Mouse (Mus musculus) neural tube, embryonic 12.5 days (tissue): ENCODE measurements around the gene Arfgef2. TPM values are rescaled to one million over a fixed set of nuclear protein-coding genes. Genes with fewer than 3 reads are reported as not detected.

Experiments
- ATAC-seq: fragments of 200-750 bp; cut with Nextera tagmentation; 2 replicates; pipeline ENCODE4 v1.8.0; 2017; ENCODE audit warnings: low read depth, mild to moderate bottlenecking, moderate TSS enrichment, moderate library complexity; ENCODE audit not compliant: low FRiP score
- H3K27ac ChIP-seq: fragments of 300-500 bp; sonication (generic); 2 replicates; pipeline ENCODE4 v1.5.1; 2016
- H3K27me3 ChIP-seq: fragments of 300-500 bp; sonication (generic); replicated peaks from 2 replicates; pipeline ENCODE4 v1.6.1; 2016; ENCODE audit warnings: mild to moderate bottlenecking
- H3K36me3 ChIP-seq: fragments of 300-500 bp; sonication (generic); 2 replicates; pipeline ENCODE4 v1.6.1; 2016; ENCODE audit warnings: mild to moderate bottlenecking
- H3K4me1 ChIP-seq: fragments of 300-500 bp; sonication (generic); 2 replicates; pipeline ENCODE4 v1.6.1; 2016
- H3K4me2 ChIP-seq: fragments of 300-500 bp; sonication (generic); replicated peaks from 2 replicates; pipeline ENCODE4 v1.6.1; 2016; ENCODE audit warnings: mild to moderate bottlenecking
- H3K4me3 ChIP-seq: fragments of 300-500 bp; sonication (generic); 2 replicates; pipeline ENCODE4 v1.5.1; 2016
- H3K9ac ChIP-seq: fragments of 300-500 bp; sonication (generic); 2 replicates; pipeline ENCODE4 v1.6.1; 2016; ENCODE audit warnings: mild to moderate bottlenecking
- H3K9me3 ChIP-seq: fragments of 300-500 bp; sonication (generic); 2 replicates; pipeline ENCODE4 v1.6.1; 2016; ENCODE audit warnings: mild to moderate bottlenecking
- WGBS: fragments of 180-500 bp; shearing (Covaris S2); methylation state at CpG from one replicate; pipeline ENCODE4 v1.1.7; 2016; 5-methylcytosine and 5-hydroxymethylcytosine counted together
- polyA plus RNA-seq: library from polyadenylated mRNA; unstranded; fragments of >200 nt; fragmentation: Nextera tagmentation; extraction: Ambion mirVana; gene quantifications from 2 replicates; pipeline ENCODE4 v1.2.1, GENCODE M21; 2016

Arfgef2 gene
- polyA plus RNA-seq, 1 experiment from 2014 or later, result 5.7 TPM

DNA sequence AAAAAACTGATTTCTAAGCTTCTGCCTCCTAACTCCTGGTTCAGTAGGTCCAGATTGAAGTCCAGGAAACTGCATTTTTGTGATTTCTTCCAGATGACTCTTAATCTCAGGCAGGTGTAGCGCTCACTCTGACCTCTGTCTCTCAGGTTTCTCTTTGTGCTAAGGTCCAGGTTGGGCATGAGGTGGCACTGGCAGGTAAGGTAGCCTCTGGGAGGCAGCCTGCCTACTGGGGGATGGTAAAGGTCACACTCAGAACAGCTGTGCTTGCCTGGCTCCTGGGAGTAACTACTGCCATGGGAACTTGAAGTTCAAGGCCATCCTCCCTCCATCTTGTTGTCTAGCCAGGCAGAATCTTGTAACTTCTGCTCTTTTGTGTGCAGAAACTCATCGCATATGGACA lies 28.7 kb downstream of the Arfgef2 start:
- Histone ChIP-seq H3K4me1 (no peaks in the 10 kb centered on the region), H3K27ac (no peak overlapping the region), H3K4me3 (no peak overlapping the region), H3K9ac (no peak overlapping the region), H3K9me3 (no peaks in the 10 kb centered on the region), H3K36me3 (peaks cover 5% of the 10 kb centered on the region; the same call in 1 of the 2 replicates), H3K4me2 (no peak overlapping the region), H3K27me3 (no peaks in the 10 kb centered on the region)
- no peak for ATAC-seq
- 96% methylated on average over 2 of the region's 2 CpGs for WGBS

DNA sequence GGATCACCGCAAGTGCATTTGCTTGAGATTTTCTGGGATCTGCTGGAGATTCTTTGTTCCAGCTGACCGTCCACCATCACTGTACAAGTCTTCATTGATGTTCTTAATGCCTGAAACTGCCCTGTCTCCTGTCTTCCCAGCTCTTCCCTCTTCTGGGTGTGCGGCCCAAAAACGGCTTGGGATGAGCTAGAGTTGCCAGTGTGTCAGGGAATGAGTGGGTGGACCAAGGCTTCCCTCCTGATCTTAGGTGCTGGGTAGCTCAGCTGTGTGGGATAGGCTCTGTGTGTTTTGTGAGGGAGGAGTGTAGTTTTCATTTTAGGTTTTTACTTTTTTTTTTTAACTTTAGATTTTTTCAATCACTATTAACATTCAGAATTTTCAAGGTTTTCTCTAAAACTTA lies 29.4 kb downstream of the Arfgef2 start:
- no peaks in the 10 kb centered on the region for H3K27me3 ChIP-seq
- no peaks in the 10 kb centered on the region for H3K4me1 ChIP-seq
- H3K9ac ChIP-seq, result no peak overlapping the region
- ATAC-seq, result no peak
- WGBS, result 88% methylated on average over 4 of the region's 4 CpGs
- H3K27ac ChIP-seq, result no peak overlapping the region
- H3K9me3 ChIP-seq, result no peaks in the 10 kb centered on the region
- no peak overlapping the region for H3K4me3 ChIP-seq
- no peak overlapping the region for H3K4me2 ChIP-seq
- peaks cover 5% of the 10 kb centered on the region; the same call in 1 of the 2 replicates for H3K36me3 ChIP-seq

DNA sequence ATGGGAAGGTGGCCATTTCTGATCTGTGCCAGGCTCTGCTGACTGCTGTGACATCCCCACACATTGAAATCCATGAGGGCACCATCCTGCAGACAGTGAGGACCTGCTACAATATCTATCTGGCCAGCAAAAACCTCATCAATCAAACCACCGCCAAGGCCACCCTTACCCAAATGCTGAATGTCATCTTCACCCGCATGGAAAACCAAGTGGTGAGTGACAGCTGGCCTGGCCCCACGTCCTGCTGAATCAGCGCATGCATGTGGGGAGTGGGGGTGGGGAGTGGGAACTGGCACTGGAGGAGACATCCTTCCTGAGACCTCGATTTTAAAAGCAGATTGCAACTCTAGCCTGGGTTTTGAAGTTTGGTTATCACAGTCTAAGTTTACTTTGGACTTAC lies 30.2 kb downstream of the Arfgef2 start:
- Histone ChIP-seq H3K27me3 (no peaks in the 10 kb centered on the region), H3K9me3 (no peaks in the 10 kb centered on the region), H3K4me1 (no peaks in the 10 kb centered on the region), H3K4me2 (no peak overlapping the region), H3K36me3 (peaks cover 7% of the 10 kb centered on the region), H3K9ac (no peak overlapping the region), H3K4me3 (no peak overlapping the region), H3K27ac (no peak overlapping the region)
- 88% methylated on average over 5 of the region's 5 CpGs for WGBS
- ATAC-seq, result no peak

DNA sequence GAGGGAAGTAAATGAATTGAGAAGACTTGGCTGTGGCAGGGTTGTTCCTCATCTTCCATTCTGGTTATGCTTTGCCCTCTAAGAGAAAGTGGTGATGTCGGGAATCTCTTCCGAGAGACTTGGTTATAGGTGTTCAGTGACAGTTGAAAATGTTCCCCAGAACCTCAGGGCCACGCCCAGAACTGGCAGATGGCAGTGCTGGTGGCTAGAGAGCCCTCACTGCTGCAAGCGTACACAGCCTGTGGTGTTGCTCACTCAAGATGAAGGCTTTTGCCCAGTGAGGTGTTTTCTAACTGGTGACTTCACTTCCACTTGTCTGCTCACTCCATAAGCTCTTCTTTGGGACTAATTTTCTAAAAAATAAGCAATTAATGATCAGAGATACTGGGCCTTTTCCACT lies 36.4 kb downstream of the Arfgef2 start:
- Histone ChIP-seq H3K9ac (no peak overlapping the region), H3K4me1 (no peaks in the 10 kb centered on the region), H3K27me3 (no peaks in the 10 kb centered on the region), H3K27ac (no peak overlapping the region), H3K9me3 (no peaks in the 10 kb centered on the region), H3K4me3 (no peak overlapping the region), H3K36me3 (peaks cover 19% of the 10 kb centered on the region), H3K4me2 (no peak overlapping the region)
- ATAC-seq, result no peak
- 87% methylated on average over 4 of the region's 4 CpGs for WGBS

DNA sequence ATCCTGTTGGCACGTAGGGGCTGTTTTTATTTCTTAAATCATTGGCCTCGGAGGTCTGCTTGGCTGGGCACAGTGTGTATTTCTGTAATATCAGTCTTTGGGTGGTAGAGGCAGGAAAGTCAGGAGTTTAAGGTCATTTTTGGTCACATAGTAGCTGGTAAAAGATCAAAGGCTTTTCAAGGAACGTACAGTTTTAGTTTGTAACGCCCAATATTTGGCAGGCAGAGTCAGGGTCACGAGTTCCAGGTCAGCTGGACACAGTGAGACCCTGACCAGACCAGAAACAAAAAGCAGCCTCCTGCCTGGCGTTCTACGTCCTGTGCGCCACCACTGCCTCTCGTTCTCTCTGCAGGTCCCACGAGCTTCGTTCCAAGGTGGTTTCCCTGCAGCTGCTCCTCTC lies 45.3 kb downstream of the Arfgef2 start:
- Histone ChIP-seq H3K4me3 (no peak overlapping the region), H3K9ac (no peak overlapping the region), H3K4me1 (no peaks in the 10 kb centered on the region), H3K4me2 (no peak overlapping the region), H3K27me3 (no peaks in the 10 kb centered on the region), H3K27ac (no peak overlapping the region), H3K36me3 (peaks cover 49% of the 10 kb centered on the region), H3K9me3 (no peaks in the 10 kb centered on the region)
- no peak for ATAC-seq
- WGBS, result 92% methylated on average over 11 of the region's 11 CpGs

DNA sequence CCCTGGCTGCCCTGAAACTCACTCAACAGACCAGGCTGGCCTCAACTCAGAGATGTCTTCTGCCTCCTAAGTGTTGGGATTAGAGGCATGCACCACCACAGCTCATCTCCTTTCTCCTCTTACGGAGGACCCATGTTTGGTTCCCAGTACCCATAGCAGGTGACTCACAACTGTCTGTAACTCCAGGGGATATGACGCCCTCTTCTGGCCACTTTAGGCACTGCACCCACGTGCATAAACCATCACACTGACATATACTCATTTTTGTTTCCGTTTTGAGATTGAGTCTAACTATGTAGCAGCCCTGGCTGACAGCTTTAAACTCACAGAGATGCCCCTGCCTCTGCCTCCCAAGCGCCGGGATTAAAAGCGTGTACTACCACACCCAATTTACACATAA lies 46.9 kb downstream of the Arfgef2 start:
- H3K4me3 ChIP-seq, result no peak overlapping the region
- no peaks in the 10 kb centered on the region for H3K4me1 ChIP-seq
- no peaks in the 10 kb centered on the region for H3K27me3 ChIP-seq
- H3K9ac ChIP-seq, result no peak overlapping the region
- WGBS, result 95% methylated on average over 7 of the region's 7 CpGs
- H3K27ac ChIP-seq, result no peak overlapping the region
- ATAC-seq, result no peak
- no peak overlapping the region for H3K4me2 ChIP-seq
- peaks cover 53% of the 10 kb centered on the region for H3K36me3 ChIP-seq
- H3K9me3 ChIP-seq, result no peaks in the 10 kb centered on the region

DNA sequence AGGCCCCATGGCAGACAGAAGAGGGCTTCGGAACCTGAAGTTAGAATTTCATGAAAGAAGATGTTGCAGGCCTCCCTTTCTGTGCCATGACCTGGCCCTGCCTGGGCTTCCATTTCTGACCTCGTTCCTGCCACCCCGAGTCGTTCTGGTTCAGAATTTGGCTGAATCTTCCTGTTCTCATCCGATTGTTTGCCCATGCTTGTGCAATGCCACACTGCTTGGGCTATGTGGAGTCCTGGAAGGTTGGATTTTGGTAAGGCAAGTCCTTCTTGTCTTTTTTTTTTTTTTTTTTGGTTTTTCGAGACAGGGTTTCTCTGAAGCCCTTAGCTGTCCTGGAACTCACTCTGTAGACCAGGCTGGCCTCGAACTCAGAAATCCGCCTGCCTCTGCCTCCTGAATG lies 50.4 kb downstream of the Arfgef2 start:
- 93% methylated on average over 8 of the region's 8 CpGs for WGBS
- Histone ChIP-seq H3K27ac (no peak overlapping the region), H3K4me2 (no peak overlapping the region), H3K9ac (no peak overlapping the region), H3K4me1 (no peaks in the 10 kb centered on the region), H3K9me3 (no peaks in the 10 kb centered on the region), H3K27me3 (no peaks in the 10 kb centered on the region), H3K36me3 (peaks cover 65% of the 10 kb centered on the region), H3K4me3 (no peak overlapping the region)
- ATAC-seq, result no peak

DNA sequence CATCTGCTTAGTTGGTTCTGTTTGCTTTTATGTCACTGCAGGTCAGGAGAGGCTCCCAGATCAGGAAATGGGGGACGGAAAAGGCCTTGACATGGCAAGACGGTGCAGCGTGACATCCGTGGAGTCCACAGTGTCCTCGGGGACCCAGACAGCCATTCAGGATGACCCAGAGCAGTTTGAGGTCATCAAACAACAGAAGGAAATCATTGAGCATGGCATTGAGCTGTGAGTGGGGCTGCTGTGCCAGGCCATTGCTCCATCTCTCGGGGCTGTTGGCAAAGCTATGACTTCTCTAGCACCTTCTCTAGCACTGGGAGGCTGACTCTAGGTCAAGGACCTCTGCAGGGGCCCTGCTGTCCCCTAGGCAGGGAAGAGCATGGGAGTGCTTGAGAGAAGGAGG lies 51.0 kb downstream of the Arfgef2 start:
- H3K36me3 ChIP-seq, result peaks cover 66% of the 10 kb centered on the region
- no peaks in the 10 kb centered on the region for H3K4me1 ChIP-seq
- no peak for ATAC-seq
- no peak overlapping the region for H3K27ac ChIP-seq
- no peak overlapping the region for H3K4me3 ChIP-seq
- no peak overlapping the region for H3K9ac ChIP-seq
- no peaks in the 10 kb centered on the region for H3K9me3 ChIP-seq
- WGBS, result 93% methylated on average over 6 of the region's 6 CpGs
- H3K4me2 ChIP-seq, result no peak overlapping the region
- no peaks in the 10 kb centered on the region for H3K27me3 ChIP-seq

DNA sequence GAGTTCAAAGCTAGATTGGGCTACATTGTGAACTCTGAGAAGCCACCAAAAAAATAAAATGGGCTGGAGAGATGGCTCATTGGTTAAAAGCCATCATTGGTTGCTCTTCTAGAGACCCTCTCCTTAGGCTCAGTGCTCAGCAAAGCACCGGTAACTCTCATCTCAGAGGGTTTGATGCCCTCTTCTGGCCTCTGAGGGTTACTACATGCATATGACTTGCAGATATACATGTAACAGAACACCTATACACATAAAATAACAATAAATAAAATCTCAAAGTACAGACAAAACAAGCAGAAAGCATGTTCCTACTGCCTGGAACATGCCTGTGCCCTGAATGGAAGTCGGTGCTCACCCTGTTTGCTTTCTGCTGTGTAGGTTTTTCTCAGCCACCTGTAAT lies 51.7 kb downstream of the Arfgef2 start:
- Histone ChIP-seq H3K4me3 (no peak overlapping the region), H3K36me3 (peaks cover 67% of the 10 kb centered on the region), H3K4me2 (no peak overlapping the region), H3K9ac (no peak overlapping the region), H3K9me3 (no peaks in the 10 kb centered on the region), H3K4me1 (no peaks in the 10 kb centered on the region), H3K27ac (no peak overlapping the region), H3K27me3 (no peaks in the 10 kb centered on the region)
- WGBS, result 81% methylated on average over 2 of the region's 2 CpGs
- ATAC-seq, result no peak

DNA sequence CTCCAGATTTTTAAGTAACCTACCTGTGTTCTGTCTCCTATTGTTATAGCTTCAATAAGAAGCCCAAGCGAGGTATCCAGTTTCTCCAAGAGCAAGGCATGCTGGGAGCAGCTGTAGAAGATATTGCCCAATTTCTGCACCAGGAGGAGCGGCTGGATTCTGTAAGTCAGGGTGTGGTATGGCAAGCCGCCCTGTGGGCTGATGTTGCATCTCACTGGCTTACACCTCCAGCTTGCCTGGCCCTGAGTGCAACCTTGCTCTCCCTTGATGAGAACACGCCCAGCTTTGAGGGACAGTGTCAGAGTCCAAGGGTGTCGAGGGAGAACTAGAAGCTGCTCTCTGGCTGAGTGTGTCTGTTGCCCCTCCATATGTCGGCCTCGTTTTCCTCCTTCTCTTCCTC lies 53.8 kb downstream of the Arfgef2 start:
- WGBS, result 89% methylated on average over 7 of the region's 7 CpGs
- H3K4me1 ChIP-seq, result no peaks in the 10 kb centered on the region
- H3K9me3 ChIP-seq, result no peaks in the 10 kb centered on the region
- H3K4me3 ChIP-seq, result no peak overlapping the region
- no peak overlapping the region for H3K27ac ChIP-seq
- no peak overlapping the region for H3K4me2 ChIP-seq
- no peak for ATAC-seq
- H3K9ac ChIP-seq, result no peak overlapping the region
- no peaks in the 10 kb centered on the region for H3K27me3 ChIP-seq
- peaks cover 65% of the 10 kb centered on the region for H3K36me3 ChIP-seq

DNA sequence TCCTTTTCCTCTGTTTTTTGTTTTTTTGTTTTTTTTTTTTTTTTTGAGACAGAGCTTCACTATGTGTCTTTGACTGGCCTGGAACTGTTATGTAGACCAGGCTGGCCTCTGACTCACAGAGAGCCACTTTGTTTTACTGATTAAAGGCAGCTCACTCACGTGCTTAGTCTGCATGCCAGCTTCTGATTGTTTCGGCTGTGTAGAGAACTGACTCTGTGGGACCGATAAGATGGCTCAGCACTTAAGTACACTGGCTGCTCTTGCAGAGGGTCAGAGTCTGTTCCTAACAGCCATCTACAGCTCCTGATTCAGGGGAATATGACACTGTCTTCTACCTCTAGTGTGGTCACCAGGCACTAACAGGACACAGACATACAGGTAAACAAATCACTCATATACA lies 57.1 kb downstream of the Arfgef2 start:
- H3K9ac ChIP-seq, result no peak overlapping the region
- no peak overlapping the region for H3K4me3 ChIP-seq
- H3K9me3 ChIP-seq, result no peaks in the 10 kb centered on the region
- no peaks in the 10 kb centered on the region for H3K27me3 ChIP-seq
- H3K4me2 ChIP-seq, result no peak overlapping the region
- no peak overlapping the region for H3K27ac ChIP-seq
- peaks cover 69% of the 10 kb centered on the region for H3K36me3 ChIP-seq
- no peaks in the 10 kb centered on the region for H3K4me1 ChIP-seq
- 70% methylated on average over 3 of the region's 3 CpGs for WGBS
- ATAC-seq, result no peak

DNA sequence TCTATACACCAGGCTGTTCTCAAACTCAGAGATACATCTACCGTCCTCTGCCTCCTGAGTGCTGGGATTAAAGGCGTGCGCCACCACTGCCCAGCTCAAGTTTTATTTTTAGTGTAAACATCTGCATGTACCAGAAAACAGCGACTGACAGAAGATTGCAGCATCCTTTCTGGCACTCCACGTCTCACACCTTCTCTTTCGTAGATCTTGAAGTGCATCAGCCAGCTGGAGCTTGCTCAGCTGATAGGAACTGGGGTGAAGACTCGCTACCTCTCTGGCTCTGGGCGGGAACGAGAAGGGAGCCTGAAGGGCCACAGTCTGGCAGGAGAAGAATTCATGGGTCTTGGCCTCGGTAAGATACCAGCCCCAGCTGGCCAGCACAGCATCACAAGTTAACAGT lies 60.1 kb downstream of the Arfgef2 start:
- Histone ChIP-seq H3K9ac (no peak overlapping the region), H3K9me3 (no peaks in the 10 kb centered on the region), H3K36me3 (peaks cover 71% of the 10 kb centered on the region), H3K4me2 (no peak overlapping the region), H3K27me3 (no peaks in the 10 kb centered on the region), H3K4me1 (no peaks in the 10 kb centered on the region), H3K27ac (no peak overlapping the region), H3K4me3 (no peak overlapping the region)
- no peak for ATAC-seq
- WGBS, result 90% methylated on average over 10 of the region's 10 CpGs

DNA sequence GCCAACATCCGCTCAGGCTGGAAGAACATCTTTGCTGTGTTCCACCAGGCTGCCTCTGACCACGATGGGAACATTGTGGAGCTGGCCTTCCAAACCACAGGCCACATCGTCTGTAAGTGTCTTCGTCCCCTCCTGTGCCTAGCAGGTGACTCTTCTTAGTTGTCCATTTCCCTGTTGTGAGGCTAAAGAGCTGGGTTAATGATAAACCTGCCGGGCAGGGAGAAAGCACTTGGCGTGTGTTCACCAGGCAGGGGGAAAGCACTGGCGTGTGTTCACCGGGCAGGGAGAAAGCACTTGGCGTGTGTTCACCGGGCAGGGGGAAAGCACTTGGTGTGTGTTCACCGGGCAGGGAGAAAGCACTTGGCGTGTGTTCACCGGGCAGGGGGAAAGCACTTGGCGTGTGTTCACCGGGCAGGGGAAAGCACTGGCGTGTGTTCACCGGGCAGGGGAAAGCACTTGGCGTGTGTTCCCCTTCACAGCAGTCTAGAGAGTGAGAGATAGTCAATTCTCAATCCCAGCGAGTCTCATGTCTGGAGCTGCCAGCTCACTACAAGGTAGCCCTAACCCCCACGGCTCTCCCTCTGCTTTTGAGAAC lies 65.0 kb downstream of the Arfgef2 start:
- Histone ChIP-seq H3K4me2 (no peak overlapping the region), H3K9ac (no peak overlapping the region), H3K36me3 (peaks cover 63% of the 10 kb centered on the region), H3K9me3 (no peaks in the 10 kb centered on the region), H3K4me3 (no peak overlapping the region), H3K27ac (no peak overlapping the region), H3K27me3 (no peaks in the 10 kb centered on the region), H3K4me1 (no peaks in the 10 kb centered on the region)
- ATAC-seq, result no peak
- WGBS, result 77% methylated on average over 20 of the region's 20 CpGs
